Mouse (Mus musculus): ENCODE data around the gene Chd3.

- TF ChIP-seq POLR2A (IDR thresholded peaks at IDR 0.05; ENCODE audit: borderline replicate concordance, low read depth, low read length) (no peak), CTCF (IDR thresholded peaks at IDR 0.05; ENCODE audit: low read depth, low read length) (no peak)
Observed at GRCm38 (mm10) chr11:69400083-69400850, 31.1 kb upstream of the Chd3 start.
